Mouse (Mus musculus): ENCODE measurements around the gene Gm28374. TPM values are rescaled to one million over a fixed set of nuclear protein-coding genes. Genes with fewer than 3 reads are reported as not detected.
A peak's percentile ranks its signal among the peaks of the same experiment; 100 is the strongest.

Gm28374 gene
- polyA plus RNA-seq, 1 experiment: not detected

DNA sequence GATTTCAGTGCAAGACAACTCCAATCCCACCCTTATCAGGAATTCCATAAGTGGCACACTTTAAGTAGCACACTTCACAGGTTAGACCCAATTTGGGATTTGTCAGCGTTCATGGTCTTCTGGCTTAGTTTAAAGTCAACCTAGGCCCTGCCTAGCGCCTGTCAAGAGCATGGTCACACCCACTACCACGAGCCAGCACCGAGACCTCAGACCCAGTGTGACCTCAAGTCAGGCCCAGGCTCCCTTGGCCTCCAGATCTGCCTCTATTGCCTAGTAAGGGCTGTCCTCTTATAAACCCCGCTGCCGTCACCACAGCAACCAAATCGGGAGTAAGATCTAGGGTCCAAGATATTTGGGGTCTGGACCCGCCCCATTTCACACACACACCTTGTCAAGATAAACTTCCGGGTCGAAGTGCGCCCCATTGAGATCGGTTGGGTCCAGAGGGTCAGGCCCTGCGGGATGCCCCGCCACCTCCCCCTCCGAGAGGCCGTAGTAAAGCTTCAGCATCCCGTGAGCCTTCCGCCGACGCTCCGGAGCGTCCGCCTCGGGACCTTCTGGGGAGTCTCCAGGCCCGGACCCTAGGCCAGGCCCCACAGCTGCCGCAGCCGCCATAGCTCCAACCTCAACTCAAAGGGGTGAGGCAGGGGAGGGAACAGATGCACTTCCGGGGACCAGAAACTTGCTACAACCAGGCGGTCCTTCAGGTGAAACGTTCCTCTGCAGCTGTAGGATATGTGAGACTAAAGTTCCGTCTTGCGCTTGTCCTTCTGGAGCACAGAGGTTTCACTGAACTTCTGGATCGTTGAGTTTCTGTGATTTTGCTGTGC is 5.3 kb downstream of the Gm28374 start, which contains the start of gene Vps51:
TSS of gene Vps51 (minus strand) at position 668 of the 830 bp plus-strand sequence.
- WGBS: 1% methylated on average over 33 of the region's 33 CpGs
- Histone ChIP-seq H3K4me3 (replicated peaks; ENCODE audit: control insufficient read depth, low read depth, low read length) (peak within 1 kb of the TSS; percentile 78), H3K27ac (ENCODE audit: control insufficient read depth, insufficient read depth, low read depth, low read length, poor library complexity) (peak within 1 kb of the TSS; percentile 79), H3K4me1 (ENCODE audit: control insufficient read depth, insufficient read depth, low read length) (peaks cover 6% of the 10 kb centered on the region)
- TF ChIP-seq CTCF (IDR thresholded peaks at IDR 0.05; ENCODE audit: control insufficient read depth, insufficient read depth, low read length) (no peak), POLR2A (IDR thresholded peaks at IDR 0.05; ENCODE audit: borderline replicate concordance, control insufficient read depth, low read depth, low read length) (peak; percentile 49; the same call in 1 of the 2 replicates)

GRCm38 (mm10) chr19:6073889-6074288 is 8.2 kb downstream of the Gm28374 start:
- 57% methylated on average over 5 of the region's 5 CpGs for WGBS
- peaks cover 7% of the 10 kb centered on the region for H3K4me1 ChIP-seq (ENCODE audit: control insufficient read depth, insufficient read depth, low read length)
- H3K4me3 ChIP-seq (replicated peaks; ENCODE audit: control insufficient read depth, low read depth, low read length): no peak overlapping the region
- peak overlapping the region; percentile 47; the same call in 1 of the 2 replicates for H3K27ac ChIP-seq (ENCODE audit: control insufficient read depth, insufficient read depth, low read depth, low read length, poor library complexity)
- no peak for TF ChIP-seq POLR2A (IDR thresholded peaks at IDR 0.05; ENCODE audit: borderline replicate concordance, control insufficient read depth, low read depth, low read length)
- no peak for TF ChIP-seq CTCF (IDR thresholded peaks at IDR 0.05; ENCODE audit: control insufficient read depth, insufficient read depth, low read length)

GRCm38 (mm10) chr19:6071261-6071660 is 10.8 kb downstream of the Gm28374 start:
- TF ChIP-seq CTCF (IDR thresholded peaks at IDR 0.05; ENCODE audit: control insufficient read depth, insufficient read depth, low read length) (no peak), POLR2A (IDR thresholded peaks at IDR 0.05; ENCODE audit: borderline replicate concordance, control insufficient read depth, low read depth, low read length) (peak; percentile 23; the same call in 1 of the 2 replicates)
- no peak overlapping the region for H3K4me3 ChIP-seq (replicated peaks; ENCODE audit: control insufficient read depth, low read depth, low read length)
- H3K27ac ChIP-seq (ENCODE audit: control insufficient read depth, insufficient read depth, low read depth, low read length, poor library complexity): peak overlapping the region; percentile 35; the same call in 1 of the 2 replicates
- WGBS: 80% methylated on average over 19 of the region's 19 CpGs
- peaks cover 7% of the 10 kb centered on the region for H3K4me1 ChIP-seq (ENCODE audit: control insufficient read depth, insufficient read depth, low read length)

- H3K27ac ChIP-seq (ENCODE audit: control insufficient read depth, insufficient read depth, low read depth, low read length, poor library complexity): peak overlapping the region; percentile 35; the same call in 1 of the 2 replicates
- peaks cover 6% of the 10 kb centered on the region for H3K4me1 ChIP-seq (ENCODE audit: control insufficient read depth, insufficient read depth, low read length)
- 87% methylated on average over 31 of the region's 31 CpGs for WGBS
- no peak overlapping the region for H3K4me3 ChIP-seq (replicated peaks; ENCODE audit: control insufficient read depth, low read depth, low read length)
- TF ChIP-seq CTCF (IDR thresholded peaks at IDR 0.05; ENCODE audit: control insufficient read depth, insufficient read depth, low read length) (no peak), POLR2A (IDR thresholded peaks at IDR 0.05; ENCODE audit: borderline replicate concordance, control insufficient read depth, low read depth, low read length) (no peak)
Observed at GRCm38 (mm10) chr19:6070571-6071250, 11.3 kb downstream of the Gm28374 start.

DNA sequence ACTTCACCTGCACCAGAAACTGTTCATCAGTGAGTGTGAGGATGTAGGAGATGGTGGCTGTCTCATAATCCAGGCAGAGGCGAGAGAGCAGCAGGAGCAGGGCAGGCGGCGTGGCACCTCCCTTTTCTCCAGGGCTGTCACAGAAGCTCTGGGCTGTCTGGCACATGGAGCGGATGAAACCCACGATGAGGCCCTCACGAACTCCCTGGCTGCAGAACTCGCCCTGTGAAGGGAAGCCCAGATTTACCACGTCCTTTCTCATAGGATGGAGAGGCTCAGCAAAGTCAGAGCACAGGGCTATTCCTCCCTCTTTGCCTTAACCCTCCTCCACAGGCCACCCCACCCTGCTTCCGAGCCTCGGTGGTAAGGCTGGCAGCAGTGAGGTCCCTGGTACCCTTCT is 12.2 kb downstream of the Gm28374 start:
- no peak overlapping the region for H3K27ac ChIP-seq (ENCODE audit: control insufficient read depth, insufficient read depth, low read depth, low read length, poor library complexity)
- TF ChIP-seq CTCF (IDR thresholded peaks at IDR 0.05; ENCODE audit: control insufficient read depth, insufficient read depth, low read length) (no peak), POLR2A (IDR thresholded peaks at IDR 0.05; ENCODE audit: borderline replicate concordance, control insufficient read depth, low read depth, low read length) (no peak)
- 85% methylated on average over 10 of the region's 10 CpGs for WGBS
- peaks cover 6% of the 10 kb centered on the region for H3K4me1 ChIP-seq (ENCODE audit: control insufficient read depth, insufficient read depth, low read length)
- H3K4me3 ChIP-seq (replicated peaks; ENCODE audit: control insufficient read depth, low read depth, low read length): no peak overlapping the region

DNA sequence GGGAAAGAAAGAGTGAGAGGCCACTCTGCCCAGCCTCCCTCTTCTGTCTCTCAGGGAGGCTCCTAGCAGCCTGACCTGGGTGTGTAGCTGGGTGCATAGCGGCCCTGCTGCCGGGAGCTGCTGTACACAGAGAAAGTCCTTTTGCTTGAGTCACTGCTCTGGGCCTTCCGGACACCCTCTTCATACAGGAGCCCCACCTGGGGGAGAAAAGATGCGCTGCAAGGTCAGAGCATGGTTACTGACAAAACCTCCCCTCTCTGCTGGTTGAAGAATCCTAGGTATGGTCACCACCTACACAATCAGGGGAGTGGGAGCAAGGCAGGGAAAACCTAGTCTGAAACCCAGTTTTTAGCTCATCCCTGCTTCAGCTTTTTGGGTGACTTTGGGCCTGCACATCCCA is 13.1 kb downstream of the Gm28374 start:
- TF ChIP-seq CTCF (IDR thresholded peaks at IDR 0.05; ENCODE audit: control insufficient read depth, insufficient read depth, low read length) (no peak), POLR2A (IDR thresholded peaks at IDR 0.05; ENCODE audit: borderline replicate concordance, control insufficient read depth, low read depth, low read length) (no peak)
- Histone ChIP-seq H3K4me1 (ENCODE audit: control insufficient read depth, insufficient read depth, low read length) (peaks cover 6% of the 10 kb centered on the region), H3K27ac (ENCODE audit: control insufficient read depth, insufficient read depth, low read depth, low read length, poor library complexity) (no peak overlapping the region), H3K4me3 (replicated peaks; ENCODE audit: control insufficient read depth, low read depth, low read length) (no peak overlapping the region)
- WGBS: 82% methylated on average over 4 of the region's 4 CpGs

DNA sequence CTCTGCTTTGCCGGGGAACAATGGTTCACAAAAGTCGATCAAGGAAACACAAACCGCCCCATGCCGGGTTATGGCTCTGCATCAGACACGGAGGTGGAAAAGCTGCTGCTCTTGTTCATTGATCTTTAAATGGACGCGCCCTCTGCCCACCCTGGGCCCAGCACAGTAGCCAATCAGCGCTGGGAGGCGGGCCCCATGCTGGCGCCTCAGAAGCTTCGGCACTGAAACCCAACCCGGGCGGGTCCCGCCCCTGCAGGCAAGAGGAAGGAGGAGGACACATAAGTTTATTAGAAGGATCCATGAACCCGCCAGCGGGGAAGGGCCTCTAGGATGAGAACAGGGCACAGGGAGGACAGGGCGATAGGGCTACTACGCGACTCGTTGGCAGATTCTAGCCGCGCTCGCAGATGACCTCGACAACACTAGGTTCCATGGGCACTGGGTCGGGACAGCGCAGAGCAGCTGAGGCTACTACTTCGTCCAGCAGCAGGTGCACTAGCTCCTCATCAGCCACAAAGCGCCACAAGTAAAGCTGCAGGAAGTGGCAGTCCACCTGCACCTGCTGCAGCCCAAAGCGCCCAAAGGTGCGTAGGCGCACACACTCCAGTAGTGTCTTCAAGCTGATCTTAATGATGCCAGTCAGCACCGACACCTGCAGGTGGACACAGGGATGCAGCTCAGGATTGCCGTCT is 14.2 kb downstream of the Gm28374 start, which contains the start of gene Tm7sf2:
TSS of gene Tm7sf2 (minus strand) at position 650 of the 692 bp plus-strand sequence.
- Histone ChIP-seq H3K4me3 (replicated peaks; ENCODE audit: control insufficient read depth, low read depth, low read length) (peak within 1 kb of the TSS; percentile 56), H3K4me1 (ENCODE audit: control insufficient read depth, insufficient read depth, low read length) (peaks cover 4% of the 10 kb centered on the region), H3K27ac (ENCODE audit: control insufficient read depth, insufficient read depth, low read depth, low read length, poor library complexity) (peak within 1 kb of the TSS; percentile 7; the same call in 1 of the 2 replicates)
- WGBS: 14% methylated on average over 33 of the region's 33 CpGs
- TF ChIP-seq CTCF (IDR thresholded peaks at IDR 0.05; ENCODE audit: control insufficient read depth, insufficient read depth, low read length): 0 out of 2 replicates have a peak, but pooled peaks have one; percentile 12
- TF ChIP-seq POLR2A (IDR thresholded peaks at IDR 0.05; ENCODE audit: borderline replicate concordance, control insufficient read depth, low read depth, low read length): no peak
